Mouse (Mus musculus) intestine, embryonic 15.5 days (tissue): Measurements from ENCODE around the gene Atrnl1. TPM values are rescaled to one million over a fixed set of nuclear protein-coding genes. Genes with fewer than 3 reads are reported as not detected.
A peak's percentile ranks its signal among the peaks of the same experiment; 100 is the strongest.

Experiments
- ATAC-seq: fragments of 200-750 bp; cut with Nextera tagmentation; 2 replicates; pipeline ENCODE4 v1.8.0; 2017; ENCODE audit warnings: moderate TSS enrichment, moderate library complexity
- H3K27ac ChIP-seq: fragments of 300-500 bp; sonication (generic); 2 replicates; pipeline ENCODE4 v1.5.1; 2015; ENCODE audit warnings: mild to moderate bottlenecking, inconsistent platforms
- H3K27me3 ChIP-seq: fragments of 300-500 bp; sonication (generic); replicated peaks from 2 replicates; pipeline ENCODE4 v1.6.1; 2015; ENCODE audit warnings: inconsistent platforms
- H3K36me3 ChIP-seq: fragments of 300-500 bp; sonication (generic); 2 replicates; pipeline ENCODE4 v1.6.1; 2015; ENCODE audit warnings: inconsistent platforms
- H3K4me1 ChIP-seq: fragments of 300-500 bp; sonication (generic); replicated peaks from 2 replicates; pipeline ENCODE4 v1.6.1; 2015; ENCODE audit warnings: inconsistent platforms
- H3K4me2 ChIP-seq: fragments of 300-500 bp; sonication (generic); replicated peaks from 2 replicates; pipeline ENCODE4 v1.6.1; 2015; ENCODE audit warnings: mild to moderate bottlenecking, inconsistent platforms
- H3K4me3 ChIP-seq: fragments of 300-500 bp; sonication (generic); replicated peaks from 2 replicates; pipeline ENCODE4 v1.5.1; 2015; ENCODE audit warnings: inconsistent platforms
- H3K9ac ChIP-seq: fragments of 300-500 bp; sonication (generic); 2 replicates; pipeline ENCODE4 v1.6.1; 2015; ENCODE audit warnings: inconsistent platforms
- H3K9me3 ChIP-seq: fragments of 300-500 bp; sonication (generic); 2 replicates; pipeline ENCODE4 v1.6.1; 2016; ENCODE audit warnings: inconsistent platforms
- WGBS: fragments of 180-500 bp; shearing (Covaris S2); methylation state at CpG from one replicate; pipeline ENCODE4 v1.1.7; 2015; 5-methylcytosine and 5-hydroxymethylcytosine counted together
- polyA plus RNA-seq: library from polyadenylated mRNA; unstranded; fragments of >200 nt; fragmentation: Nextera tagmentation; extraction: Ambion mirVana; gene quantifications from 2 replicates; pipeline ENCODE4 v1.2.1, GENCODE M21; 2015

Gene Atrnl1
- polyA plus RNA-seq, 1 experiment from 2014 or later, result 4.6 TPM

GRCm38 (mm10) chr19:57944680-57945079 lies 333.8 kb downstream of the Atrnl1 start:
- ATAC-seq, result peak; percentile 75
- Histone ChIP-seq H3K4me3 (no peak overlapping the region), H3K27me3 (no peaks in the 10 kb centered on the region), H3K9ac (no peak overlapping the region), H3K4me1 (no peaks in the 10 kb centered on the region), H3K36me3 (no peaks in the 10 kb centered on the region), H3K4me2 (no peak overlapping the region), H3K27ac (no peak overlapping the region), H3K9me3 (no peaks in the 10 kb centered on the region)
- WGBS, result 71% methylated on average over 6 of the region's 6 CpGs

- no peaks in the 10 kb centered on the region for H3K27me3 ChIP-seq
- H3K4me3 ChIP-seq, result no peak overlapping the region
- no peaks in the 10 kb centered on the region for H3K9me3 ChIP-seq
- H3K9ac ChIP-seq, result no peak overlapping the region
- no peak overlapping the region for H3K4me2 ChIP-seq
- WGBS, result 89% methylated on average over 4 of the region's 4 CpGs
- no peaks in the 10 kb centered on the region for H3K4me1 ChIP-seq
- H3K27ac ChIP-seq, result no peak overlapping the region
- H3K36me3 ChIP-seq, result no peaks in the 10 kb centered on the region
- no peak for ATAC-seq
Observed at GRCm38 (mm10) chr19:57945626-57946250, 334.9 kb downstream of the Atrnl1 start.

DNA sequence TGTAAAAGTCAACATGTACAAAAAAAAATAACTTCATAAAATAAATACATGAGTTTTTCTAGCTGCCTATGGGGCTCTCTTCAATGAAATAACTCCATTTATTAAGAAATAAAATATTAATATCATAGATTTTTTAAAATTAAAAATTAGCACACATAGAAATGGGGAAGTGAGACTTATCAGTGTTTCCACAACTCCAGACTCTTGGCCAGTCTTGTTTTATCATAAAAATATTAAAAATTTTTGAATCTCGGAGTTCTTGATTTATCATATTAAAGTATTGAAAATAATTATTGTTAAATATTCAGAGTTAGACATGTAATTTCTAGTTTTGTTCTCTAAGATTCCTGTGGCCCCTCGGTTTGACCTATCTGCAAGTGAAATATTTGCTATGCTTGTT lies 337.7 kb downstream of the Atrnl1 start:
- ATAC-seq, result no peak
- no peaks in the 10 kb centered on the region for H3K27me3 ChIP-seq
- H3K9ac ChIP-seq, result no peak overlapping the region
- no peaks in the 10 kb centered on the region for H3K9me3 ChIP-seq
- WGBS, result 88% methylated on average over 2 of the region's 2 CpGs
- H3K27ac ChIP-seq, result no peak overlapping the region
- H3K4me3 ChIP-seq, result no peak overlapping the region
- no peak overlapping the region for H3K4me2 ChIP-seq
- no peaks in the 10 kb centered on the region for H3K36me3 ChIP-seq
- no peaks in the 10 kb centered on the region for H3K4me1 ChIP-seq

DNA sequence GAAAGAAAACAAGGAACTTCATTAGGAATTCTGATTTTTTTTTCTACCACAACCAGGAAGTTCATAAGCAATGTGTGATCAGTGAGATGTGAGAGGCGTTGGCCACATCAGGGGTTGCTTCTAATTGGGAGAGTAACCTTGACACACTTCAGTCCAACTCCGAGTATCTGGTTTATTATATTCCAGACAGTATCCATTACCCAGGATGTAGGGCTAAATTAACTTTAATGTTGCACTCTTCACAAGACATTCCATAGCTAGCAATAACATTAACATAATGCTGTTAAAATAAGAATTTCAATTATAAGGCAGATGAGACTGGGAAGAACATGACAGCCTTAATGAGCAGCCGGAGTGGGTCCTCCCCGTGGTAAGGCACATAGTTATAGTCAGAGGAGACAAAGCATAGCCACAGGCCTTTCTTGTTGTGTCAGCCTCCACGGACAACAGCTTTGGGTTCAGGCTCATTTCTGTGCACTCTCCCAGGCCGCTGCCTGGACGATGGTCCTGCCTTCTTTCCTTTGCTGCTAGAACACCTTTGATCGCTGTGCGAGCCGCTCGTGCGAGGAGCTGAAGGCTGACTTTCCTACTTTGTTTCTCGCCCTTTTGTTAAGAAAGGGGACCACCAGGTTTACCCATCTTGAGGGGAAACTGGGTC lies 338.6 kb downstream of the Atrnl1 start:
- Histone ChIP-seq H3K4me1 (no peaks in the 10 kb centered on the region), H3K9me3 (no peaks in the 10 kb centered on the region), H3K9ac (no peak overlapping the region), H3K4me2 (no peak overlapping the region), H3K36me3 (no peaks in the 10 kb centered on the region), H3K27ac (no peak overlapping the region), H3K4me3 (no peak overlapping the region), H3K27me3 (no peaks in the 10 kb centered on the region)
- WGBS, result 89% methylated on average over 13 of the region's 13 CpGs
- ATAC-seq, result no peak

DNA sequence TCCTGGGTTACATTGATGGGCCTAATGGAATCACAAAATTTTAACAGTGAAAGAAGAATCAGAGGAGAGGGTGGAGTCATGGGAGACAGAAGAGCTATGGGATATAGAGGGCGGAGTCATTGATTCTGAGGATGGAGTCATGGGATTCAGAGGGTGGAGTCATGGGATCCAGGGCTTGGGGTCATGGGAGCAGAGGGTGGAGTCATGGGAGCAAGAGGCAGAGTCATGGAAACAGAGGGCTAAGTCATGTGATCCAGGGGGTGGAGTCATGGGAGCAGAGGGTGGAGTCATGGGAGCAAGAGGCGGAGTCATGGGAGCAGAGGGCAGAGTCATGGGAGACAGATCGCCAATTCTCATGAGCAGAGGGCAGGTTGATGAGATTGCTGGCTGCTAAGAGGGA lies 343.3 kb downstream of the Atrnl1 start:
- Histone ChIP-seq H3K4me3 (no peak overlapping the region), H3K4me1 (no peaks in the 10 kb centered on the region), H3K9me3 (no peaks in the 10 kb centered on the region), H3K27ac (no peak overlapping the region), H3K4me2 (no peak overlapping the region), H3K36me3 (no peaks in the 10 kb centered on the region), H3K9ac (no peak overlapping the region), H3K27me3 (no peaks in the 10 kb centered on the region)
- ATAC-seq, result no peak
- 96% methylated on average over 3 of the region's 3 CpGs for WGBS

DNA sequence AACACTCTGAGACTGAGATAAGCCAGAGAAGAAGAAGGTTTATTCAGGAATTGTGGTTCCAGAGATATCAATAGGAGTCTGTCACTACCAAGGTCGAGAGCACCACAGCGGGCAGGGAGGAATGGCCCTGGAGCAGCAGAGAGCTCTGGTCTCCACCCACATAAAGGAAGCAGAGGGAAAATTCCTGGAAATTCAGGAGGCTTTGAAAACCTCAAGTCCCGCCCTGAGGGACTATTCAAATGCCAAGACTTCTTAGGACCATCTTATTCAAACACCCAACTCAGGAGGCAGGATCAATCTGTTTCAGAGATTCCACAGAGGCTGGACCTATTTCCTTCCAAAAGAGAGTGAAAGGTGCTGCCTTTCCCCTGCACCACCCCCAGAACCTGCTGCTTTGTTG lies 345.6 kb downstream of the Atrnl1 start:
- Histone ChIP-seq H3K4me3 (no peak overlapping the region), H3K27ac (no peak overlapping the region), H3K4me2 (no peak overlapping the region), H3K9me3 (no peaks in the 10 kb centered on the region), H3K36me3 (no peaks in the 10 kb centered on the region), H3K27me3 (no peaks in the 10 kb centered on the region), H3K4me1 (no peaks in the 10 kb centered on the region), H3K9ac (no peak overlapping the region)
- no peak for ATAC-seq
- WGBS, result 79% methylated on average over 3 of the region's 3 CpGs

DNA sequence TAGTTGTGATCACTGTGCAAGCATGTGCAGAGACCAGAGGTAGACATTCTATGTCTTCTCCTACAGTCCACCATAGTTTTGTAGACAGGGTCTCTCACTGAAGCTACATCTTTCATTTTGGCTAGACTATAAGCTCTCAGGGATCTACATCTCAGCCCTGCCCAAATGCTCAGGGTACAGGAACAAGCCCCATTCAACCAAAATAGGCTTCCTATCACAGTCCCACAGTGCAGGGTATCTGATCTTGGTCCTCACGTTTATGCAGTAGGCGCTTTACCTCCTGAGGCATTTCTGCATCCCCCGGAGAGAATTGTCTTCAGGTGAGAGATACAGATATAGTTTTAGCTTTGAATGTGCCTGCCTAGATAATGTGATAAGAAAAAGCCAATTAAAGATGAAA lies 346.5 kb downstream of the Atrnl1 start:
- no peak for ATAC-seq
- no peak overlapping the region for H3K27ac ChIP-seq
- no peaks in the 10 kb centered on the region for H3K9me3 ChIP-seq
- 96% methylated on average over 3 of the region's 3 CpGs for WGBS
- H3K9ac ChIP-seq, result no peak overlapping the region
- H3K4me2 ChIP-seq, result no peak overlapping the region
- H3K4me1 ChIP-seq, result no peaks in the 10 kb centered on the region
- H3K4me3 ChIP-seq, result no peak overlapping the region
- no peaks in the 10 kb centered on the region for H3K36me3 ChIP-seq
- no peaks in the 10 kb centered on the region for H3K27me3 ChIP-seq

DNA sequence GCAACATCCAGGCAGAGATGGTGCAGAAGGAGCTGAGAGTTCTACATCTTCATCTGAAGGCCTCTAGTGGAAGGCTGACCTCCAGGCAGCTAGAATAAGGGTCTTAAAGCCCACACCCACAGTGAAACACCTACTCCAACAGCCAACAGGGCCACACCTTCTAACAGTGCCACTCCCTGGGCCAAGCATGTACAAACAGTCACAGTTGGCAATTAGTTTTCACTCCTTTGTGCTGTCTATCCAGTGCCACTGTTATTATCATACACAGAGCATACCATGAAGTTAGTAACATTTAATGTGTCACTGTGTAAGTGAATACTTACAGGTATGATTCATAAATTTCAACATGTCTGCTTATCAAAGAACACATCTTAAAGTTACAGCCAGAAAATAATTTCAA lies 347.3 kb downstream of the Atrnl1 start:
- H3K9me3 ChIP-seq, result no peaks in the 10 kb centered on the region
- no peak overlapping the region for H3K9ac ChIP-seq
- H3K4me1 ChIP-seq, result no peaks in the 10 kb centered on the region
- ATAC-seq, result no peak
- H3K4me2 ChIP-seq, result no peak overlapping the region
- H3K27ac ChIP-seq, result no peak overlapping the region
- H3K36me3 ChIP-seq, result no peaks in the 10 kb centered on the region
- no peak overlapping the region for H3K4me3 ChIP-seq
- no peaks in the 10 kb centered on the region for H3K27me3 ChIP-seq

DNA sequence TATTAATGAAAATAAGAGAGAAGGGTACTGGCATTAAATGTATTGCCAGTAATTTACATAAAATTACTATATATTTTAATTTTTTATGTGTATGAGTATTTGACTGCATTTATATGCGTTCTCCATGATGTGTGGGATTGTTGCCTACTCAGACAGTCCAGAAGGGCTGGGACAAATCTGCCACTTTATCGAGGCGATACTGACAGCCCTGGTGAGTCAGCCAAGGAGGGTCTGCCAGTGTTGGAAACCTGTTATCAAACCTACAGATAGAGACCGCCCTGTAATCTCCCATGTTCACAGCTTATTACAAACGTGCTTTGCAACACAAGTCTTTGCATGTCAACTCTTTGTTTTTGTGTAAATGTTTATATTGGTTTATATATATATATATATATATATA lies 347.9 kb downstream of the Atrnl1 start:
- Histone ChIP-seq H3K27me3 (no peaks in the 10 kb centered on the region), H3K4me2 (no peak overlapping the region), H3K9ac (no peak overlapping the region), H3K27ac (no peak overlapping the region), H3K36me3 (no peaks in the 10 kb centered on the region), H3K4me1 (no peaks in the 10 kb centered on the region), H3K4me3 (no peak overlapping the region), H3K9me3 (no peaks in the 10 kb centered on the region)
- ATAC-seq, result no peak
- 85% methylated on average over 5 of the region's 5 CpGs for WGBS

DNA sequence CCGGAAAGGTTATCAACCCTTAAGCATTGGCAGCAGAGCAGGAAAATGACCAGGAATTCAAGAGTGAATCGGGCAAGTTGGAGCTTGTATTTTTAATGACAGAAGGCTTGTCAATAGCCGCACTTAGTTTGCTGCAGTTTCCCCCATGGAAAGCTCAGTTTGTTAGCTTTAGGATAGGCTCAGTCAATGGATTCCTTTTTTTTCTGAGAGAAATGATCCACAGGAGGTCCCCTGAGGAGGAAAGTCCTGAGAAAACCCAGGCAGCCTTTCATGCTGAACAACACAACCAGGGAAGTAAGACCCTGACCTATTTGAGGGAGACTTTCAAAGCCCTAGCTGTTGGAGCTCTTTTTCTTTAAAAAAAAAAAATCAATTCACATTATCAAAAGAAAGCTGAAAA lies 350.5 kb downstream of the Atrnl1 start:
- 87% methylated on average over 3 of the region's 3 CpGs for WGBS
- Histone ChIP-seq H3K4me3 (no peak overlapping the region), H3K27me3 (no peaks in the 10 kb centered on the region), H3K4me1 (no peaks in the 10 kb centered on the region), H3K9ac (no peak overlapping the region), H3K4me2 (no peak overlapping the region), H3K9me3 (no peaks in the 10 kb centered on the region), H3K27ac (no peak overlapping the region), H3K36me3 (no peaks in the 10 kb centered on the region)
- ATAC-seq, result no peak

GRCm38 (mm10) chr19:57961738-57962640 lies 351.2 kb downstream of the Atrnl1 start:
- Histone ChIP-seq H3K4me2 (no peak overlapping the region), H3K27ac (no peak overlapping the region), H3K9ac (no peak overlapping the region), H3K4me1 (no peaks in the 10 kb centered on the region), H3K9me3 (no peaks in the 10 kb centered on the region), H3K4me3 (no peak overlapping the region), H3K27me3 (no peaks in the 10 kb centered on the region), H3K36me3 (no peaks in the 10 kb centered on the region)
- 80% methylated on average over 16 of the region's 16 CpGs for WGBS
- 0 out of 2 replicates have a peak, but pooled peaks have one; percentile 51 for ATAC-seq

GRCm38 (mm10) chr19:57963874-57964273 lies 353.0 kb downstream of the Atrnl1 start:
- no peak for ATAC-seq
- Histone ChIP-seq H3K4me3 (no peak overlapping the region), H3K4me2 (no peak overlapping the region), H3K4me1 (no peaks in the 10 kb centered on the region), H3K9ac (no peak overlapping the region), H3K36me3 (no peaks in the 10 kb centered on the region), H3K27ac (no peak overlapping the region), H3K27me3 (no peaks in the 10 kb centered on the region), H3K9me3 (no peaks in the 10 kb centered on the region)
- WGBS, result 86% methylated on average over 6 of the region's 6 CpGs
